13 mouse cellular contexts compared by ENCODE assay signal in the genomic region with DNA sequence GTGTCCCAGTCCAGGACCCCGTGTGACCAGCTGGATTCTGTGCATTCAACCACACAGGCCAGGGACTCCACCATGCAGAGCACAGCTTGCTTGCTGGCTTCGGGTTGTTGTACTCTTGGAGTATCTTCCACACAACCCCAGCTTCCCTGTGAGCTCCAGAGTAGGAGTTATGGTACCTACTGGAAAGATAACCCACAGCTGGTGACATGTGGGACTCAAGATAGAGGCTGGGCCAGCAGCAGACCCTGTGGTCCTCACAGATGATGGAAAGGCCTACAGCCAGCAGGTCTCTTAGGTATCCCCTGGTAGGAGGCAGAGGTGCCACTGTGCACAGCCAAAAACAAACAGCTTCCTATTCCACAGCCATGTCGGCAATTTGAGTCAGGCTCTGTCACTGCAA. TPM values are rescaled to one million over a fixed set of nuclear protein-coding genes. Genes with fewer than 3 reads are reported as not detected.
DNase-seq lines count a peak whose midpoint lies in the region; ATAC-seq and TF ChIP-seq lines count a peak whose summit lies in the region.
"Had no signal": no experiment of that assay in that cellular context is flagged by ENCODE, and none has a peak within 500 bp of the region (broad histone marks: within the 10 kb centered on the region; RNA-seq: fewer than 3 reads in every experiment).

No protein-coding gene starts in this region.

- no peaks in the 10 kb centered on the region for H3K36me3 ChIP-seq in heart, embryonic 14.5 days (ENCODE audit: control insufficient read depth, insufficient read depth, low read length)
- no peaks in the 10 kb centered on the region for H3K36me3 ChIP-seq in liver, adult 2 months (ENCODE audit: control insufficient read depth, insufficient read depth, low read length)
- no peaks in the 10 kb centered on the region for H3K36me3 ChIP-seq in liver, embryonic 14.5 days (replicated peaks; ENCODE audit: control insufficient read depth, insufficient read depth, low read depth)
- H3K36me3 ChIP-seq: embryonic facial prominence, embryonic 13.5 days; stomach, embryonic 15.5 days had no signal

- no peak for TF ChIP-seq POLR2A in liver, adult 2 months (IDR thresholded peaks at IDR 0.05; ENCODE audit: extremely low read depth, insufficient read depth, low read length)

- H3K27me3 ChIP-seq in heart, embryonic 14.5 days (ENCODE audit: control insufficient read depth, insufficient read depth, low read length), result peaks cover 13% of the 10 kb centered on the region
- H3K27me3 ChIP-seq in liver, adult 2 months (ENCODE audit: control insufficient read depth, insufficient read depth, low read length), result no peaks in the 10 kb centered on the region
- H3K27me3 ChIP-seq in liver, embryonic 14.5 days (ENCODE audit: control insufficient read depth, insufficient read depth, low read length), result peaks cover 6% of the 10 kb centered on the region; the same call in 1 of the 2 replicates

- peak overlapping the region; percentile 4 to 62; a peak in 2 of 4 replicates for H3K27ac ChIP-seq in heart, embryonic 14.5 days (replicated peaks in 1 of 2; ENCODE audit: control insufficient read depth in 1 of 2, insufficient read depth in 1 of 2, low read depth in 2 of 2, low read length in 2 of 2)
- H3K27ac ChIP-seq in liver, adult 2 months (replicated peaks; ENCODE audit: insufficient read depth, low read depth, low read length), result peak overlapping the region; percentile 17; the same call in 1 of the 2 replicates
- H3K27ac ChIP-seq in liver, embryonic 14.5 days, result peak overlapping the region; percentile 34
- H3K27ac ChIP-seq: embryonic facial prominence, embryonic 13.5 days; macrophage; stomach, embryonic 15.5 days had no signal

- H3K4me3 ChIP-seq in heart, embryonic 14.5 days (ENCODE audit: control insufficient read depth in 1 of 2, insufficient read depth in 1 of 2, low read depth in 1 of 2, low read length in 2 of 2), result no peak overlapping the region
- H3K4me3 ChIP-seq in liver, adult 2 months (ENCODE audit: insufficient read depth, low read depth, low read length), result no peak overlapping the region
- H3K4me3 ChIP-seq in liver, embryonic 14.5 days (ENCODE audit: insufficient read depth in 1 of 2, low read depth in 2 of 2, low read length in 2 of 2), result no peak overlapping the region
- H3K4me3 ChIP-seq: embryonic facial prominence, embryonic 13.5 days; stomach, embryonic 15.5 days had no signal

- WGBS in heart, embryonic 14.5 days, result 64% methylated on average over 3 of the region's 3 CpGs
- WGBS in liver, adult 2 months, result 71% methylated on average over 3 of the region's 3 CpGs
- 25% methylated on average over 3 of the region's 3 CpGs for WGBS in liver, embryonic 14.5 days (ENCODE audit: insufficient replicate concordance)

- no peak overlapping the region for H3K9ac ChIP-seq in heart, embryonic 14.5 days (ENCODE audit: low read length)
- H3K9ac ChIP-seq in liver, adult 2 months (ENCODE audit: low read depth, low read length), result no peak overlapping the region
- 0 out of 2 replicates have a peak overlapping the region, but pooled peaks have one; percentile 15 for H3K9ac ChIP-seq in liver, embryonic 14.5 days (replicated peaks)
- H3K9ac ChIP-seq: embryonic facial prominence, embryonic 13.5 days; lung, embryonic 14.5 days; stomach, embryonic 15.5 days had no signal

- no peak for TF ChIP-seq CTCF in liver, adult 2 months (IDR thresholded peaks at IDR 0.05; ENCODE audit: low read depth, low read length)
- TF ChIP-seq CTCF in liver, embryonic 14.5 days (IDR thresholded peaks at IDR 0.05; ENCODE audit: low read depth), result no peak

- H3K4me2 ChIP-seq in heart, embryonic 14.5 days (ENCODE audit: low read length), result no peak overlapping the region
- peak overlapping the region; percentile 33 for H3K4me2 ChIP-seq in liver, embryonic 14.5 days (ENCODE audit: low read depth)
- H3K4me2 ChIP-seq: embryonic facial prominence, embryonic 13.5 days; lung, embryonic 14.5 days; stomach, embryonic 15.5 days had no signal

- no peaks in the 10 kb centered on the region for H3K79me2 ChIP-seq in liver, adult 2 months (ENCODE audit: control insufficient read depth, insufficient read depth, low read length)

- ATAC-seq in heart, embryonic 14.5 days (ENCODE audit: insufficient number of reproducible peaks, insufficient read depth, low FRiP score, low read depth), result no peak
- ATAC-seq in erythroblast, adult 5-6 weeks (replicated peaks; ENCODE audit: low FRiP score, poor library complexity, severe bottlenecking), result peak; percentile 19
- ATAC-seq in liver, embryonic 14.5 days (ENCODE audit: insufficient read depth), result peak; percentile 66

- no peaks in the 10 kb centered on the region for H3K9me3 ChIP-seq in heart, embryonic 14.5 days (ENCODE audit: control insufficient read depth, low read length)
- no peaks in the 10 kb centered on the region for H3K9me3 ChIP-seq in liver, embryonic 14.5 days (ENCODE audit: control insufficient read depth, low read length)
- H3K9me3 ChIP-seq: embryonic facial prominence, embryonic 13.5 days; stomach, embryonic 15.5 days had no signal

- peaks cover 0 to 4% of the 10 kb centered on the region in 2 experiments; a peak in 2 of 4 replicates for H3K4me1 ChIP-seq in heart, embryonic 14.5 days (ENCODE audit: control insufficient read depth in 2 of 2, insufficient read depth in 2 of 2, low read length in 2 of 2)
- H3K4me1 ChIP-seq in liver, adult 2 months (ENCODE audit: control insufficient read depth, insufficient read depth, low read length), result no peaks in the 10 kb centered on the region
- H3K4me1 ChIP-seq in liver, embryonic 14.5 days (replicated peaks; ENCODE audit: control insufficient read depth in 2 of 2, insufficient read depth in 2 of 2, low read length in 1 of 2), result peaks cover 19 to 26% of the 10 kb centered on the region in 2 experiments
- H3K4me1 ChIP-seq: stomach, embryonic 15.5 days had no signal

- TF ChIP-seq EP300 in liver, embryonic 14.5 days (IDR thresholded peaks at IDR 0.05; ENCODE audit: low read depth), result 0 out of 2 replicates have a peak, but pooled peaks have one; percentile 15

- no peak for DNase-seq in heart, adult 11 months
- no peak for DNase-seq in liver, adult 2 months (ENCODE audit: extremely low read depth, low read depth, low spot score)
- DNase-seq in liver, result no peak
- DNase-seq in liver, embryonic 14.5 days (ENCODE audit: low read depth in 3 of 3, low spot score in 3 of 3), result no peak
- DNase-seq in urinary bladder, postnatal 10 days (ENCODE audit: low spot score), result no peak
- no peak for DNase-seq in cerebellum, postnatal 36 days
- DNase-seq: cerebellum, adult 2 months; lung, embryonic 14.5 days had no signal

RNA-seq across cellular contexts. Expression of a gene that starts 12.6 kb away (rescaled TPM):
- 4.2 and 6.2 TPM in 2 replicates for polyA plus RNA-seq in heart, embryonic 14.5 days (2014; fragmentation: Nextera tagmentation; extraction: Ambion mirVana)
- 0.28 and 0.40 TPM in 2 replicates for total RNA-seq in liver, adult 2 months (2014; rRNA removed)
- polyA plus RNA-seq in liver, adult 2 months (2012; rRNA removed), result 1.2 and 1.3 TPM in 2 replicates
- 10.9 and 13.1 TPM in 2 replicates for total RNA-seq in erythroblast, adult 5-6 weeks (2015; ENCODE audit: low replicate concordance)
- 10.9 and 13.8 TPM in 2 replicates for total RNA-seq in erythroblast, adult 5-6 weeks (2017; ENCODE audit: low replicate concordance)
- polyA plus RNA-seq in liver, embryonic 14.5 days (2012; rRNA removed), result 1.8 and 1.9 TPM in 2 replicates
- polyA plus RNA-seq in liver, embryonic 14.5 days (2014; fragmentation: Nextera tagmentation; extraction: Ambion mirVana), result 3.3 and 5.0 TPM in 2 replicates
